Mouse (Mus musculus): ENCODE data around the gene Tedc1.

- TF ChIP-seq CTCF (IDR thresholded peaks at IDR 0.05; ENCODE audit: control insufficient read depth, insufficient read depth, insufficient read length) (peak; percentile 74), MYOD1 (IDR thresholded peaks at IDR 0.05; ENCODE audit: control insufficient read depth, insufficient read length, low read depth) (no peak), MAX (IDR thresholded peaks at IDR 0.05) (no peak), MYOG (IDR thresholded peaks at IDR 0.05; ENCODE audit: control insufficient read depth, extremely low read depth, insufficient read length) (no peak), FOSL1 (IDR thresholded peaks at IDR 0.05; ENCODE audit: insufficient read depth, low read length, poor library complexity, severe bottlenecking) (no peak)
These were observed 12.0 kb upstream of the Tedc1 start for GRCm38 (mm10) chr12:113144001-113144756.

Data from C2C12 (cell line).